Mouse (Mus musculus) mouse embryonic stem cell (cell line): ENCODE data around the gene Tcea3.

Experiments used
- in situ Hi-C, 2 experiments: fragments of 300-500 bp; cut with MboI; formaldehyde crosslinking; loops; 1 replicate in 1 of 2; 3 replicates in 1 of 2; pipeline ENCODE4 v1.14.3; 2019 to 2020; ENCODE audit warnings: low sequenced_read_pairs in 2 of 2, low pct_unique_long_range_greater_than_20kb in 1 of 2, mixed read lengths in 1 of 2; ENCODE audit not compliant: unreplicated experiment in 1 of 2

Tcea3 gene

DNA sequence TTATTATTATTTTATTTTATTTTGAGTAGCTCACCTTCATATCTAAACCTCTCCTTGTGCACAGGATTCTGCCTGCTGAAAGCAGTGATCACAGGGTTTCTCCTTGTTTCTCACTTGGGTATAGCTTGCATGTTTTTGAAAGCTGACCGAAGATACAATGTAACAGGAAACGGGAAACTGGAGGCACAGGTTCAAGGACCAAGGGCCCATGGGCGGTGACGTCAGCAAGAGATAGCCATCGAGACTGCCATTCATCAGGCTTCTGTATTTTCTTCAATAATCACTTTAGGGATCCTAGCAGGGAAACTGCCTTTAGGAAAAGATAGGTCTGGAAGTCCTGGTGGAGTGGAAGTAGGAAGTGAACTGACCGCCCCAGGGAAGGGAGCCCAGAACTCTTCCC lies 44.2 kb downstream of the Tcea3 start:
- in situ Hi-C loops = no loop called here

GRCm38 (mm10) chr4:136295941-136296340 lies 48.4 kb downstream of the Tcea3 start:
- in situ Hi-C loops = no loop called here

DNA sequence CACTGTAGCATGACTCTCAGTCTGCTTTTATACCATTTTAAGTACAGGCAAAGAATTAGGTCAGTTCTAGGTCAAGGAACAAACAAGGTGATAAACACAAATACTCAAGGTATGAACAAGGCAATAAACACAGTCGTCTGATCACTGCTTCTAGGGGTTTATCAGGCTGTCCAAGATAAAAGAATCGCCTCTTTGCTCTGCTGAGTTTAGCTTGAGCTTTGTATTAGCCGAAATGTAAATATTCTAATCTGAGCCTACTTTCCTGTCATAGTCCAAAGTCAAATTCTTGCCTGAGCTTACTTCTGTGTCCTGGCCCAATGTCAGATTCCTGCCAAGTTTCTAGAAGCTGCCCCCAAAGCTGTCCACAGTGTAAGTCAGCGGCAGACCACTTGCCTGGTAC lies 54.9 kb downstream of the Tcea3 start:
- in situ Hi-C loops = no loop called here

DNA sequence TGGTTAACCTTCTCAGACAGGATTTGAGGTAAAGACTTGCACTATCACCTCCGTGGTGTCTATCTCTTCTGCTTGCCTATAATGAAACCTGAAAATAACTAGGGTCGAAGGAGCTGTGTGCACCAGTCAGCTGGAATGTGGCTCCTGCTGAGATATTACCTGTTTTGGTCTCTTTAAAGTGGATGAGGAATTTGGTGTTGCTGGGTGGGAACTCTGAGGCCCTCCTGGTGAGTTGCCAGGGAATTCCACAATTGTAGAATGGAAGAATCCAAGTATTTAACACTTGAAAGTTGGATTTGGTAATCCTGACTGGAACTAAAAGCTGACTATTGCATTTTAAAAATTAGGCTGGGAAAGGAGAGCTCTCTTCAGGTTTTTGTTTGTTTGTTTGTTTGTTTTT lies 56.7 kb downstream of the Tcea3 start:
- in situ Hi-C loops = no loop called here

DNA sequence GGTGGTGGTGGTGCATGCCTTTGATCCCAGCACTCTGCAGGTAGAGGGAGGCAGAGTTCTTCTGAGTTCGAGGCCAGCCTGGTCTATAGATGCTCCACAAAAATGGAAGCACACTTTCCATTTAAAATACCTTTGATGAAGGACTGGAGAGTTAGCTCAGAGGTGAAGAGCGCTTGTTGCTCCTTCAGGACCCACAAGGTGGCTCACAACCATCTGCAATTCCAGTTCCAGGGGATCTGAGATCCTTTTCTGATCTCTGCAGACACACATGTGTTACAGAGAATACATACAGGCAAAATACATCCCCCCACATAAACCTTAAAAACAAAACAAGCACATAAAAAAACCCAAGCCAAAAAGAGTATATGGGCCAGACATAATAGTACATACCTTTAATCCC lies 60.8 kb downstream of the Tcea3 start:
- in situ Hi-C loops = no loop called here

DNA sequence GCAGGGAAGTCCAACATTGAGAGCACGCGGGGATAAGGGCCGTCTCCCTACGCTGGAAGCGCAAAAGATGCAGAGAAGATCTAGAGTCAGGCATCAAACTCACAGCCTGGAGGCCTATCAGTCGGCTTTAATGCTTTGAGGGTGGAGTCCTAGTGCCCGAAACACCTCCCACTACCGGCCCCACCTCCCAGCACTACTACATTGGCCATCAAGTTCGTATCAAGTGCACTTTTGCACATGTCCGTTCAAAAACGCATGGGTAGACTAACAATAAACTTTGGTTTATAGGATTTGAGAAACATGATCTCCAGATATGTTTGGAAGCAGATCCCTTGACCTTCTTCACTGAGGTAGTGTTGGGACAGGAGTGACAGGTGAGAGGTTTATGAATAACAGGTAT lies 62.3 kb downstream of the Tcea3 start:
- in situ Hi-C loops = no loop called here

DNA sequence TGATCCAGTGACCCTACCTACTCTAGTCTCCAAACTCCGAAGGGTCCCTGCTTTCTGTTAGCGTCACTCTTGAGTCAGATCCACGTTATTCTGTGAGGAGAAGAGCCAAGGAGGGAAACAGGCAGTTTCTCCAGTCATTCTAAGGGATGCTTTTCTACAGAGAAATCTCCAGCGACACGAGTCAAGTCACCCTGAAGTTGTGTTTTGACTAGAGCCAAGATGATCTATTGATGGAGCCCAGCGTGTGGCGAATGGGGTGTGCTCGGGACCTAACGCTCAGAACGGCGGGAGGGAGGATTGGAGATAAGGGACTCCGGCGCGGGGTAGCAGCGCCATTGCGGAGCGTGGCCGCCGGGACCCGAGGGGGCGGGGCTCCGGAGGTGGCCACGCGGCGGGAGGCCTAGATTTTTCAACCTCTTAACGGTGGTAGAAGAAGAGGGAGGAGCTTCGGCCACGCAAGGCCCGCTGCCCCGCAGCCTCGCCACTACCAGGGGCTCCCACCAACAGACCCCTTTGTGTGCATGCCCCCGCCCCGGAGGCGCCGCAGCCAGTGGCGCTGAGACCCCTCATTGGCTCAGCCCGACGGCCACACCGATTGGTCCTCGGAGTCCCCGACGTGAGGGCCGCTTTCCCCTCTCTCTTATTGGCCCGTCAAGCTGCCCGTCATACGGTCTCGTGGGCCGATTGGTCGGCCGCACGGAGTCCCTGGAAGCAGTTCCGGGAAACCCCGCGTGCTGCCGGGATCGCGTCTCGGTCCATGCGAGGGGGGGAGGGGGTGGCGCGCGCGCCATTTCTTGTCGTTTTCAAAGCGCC lies 62.9 kb downstream of the Tcea3 start, which contains the start of gene Hnrnpr:
TSS of gene Hnrnpr (plus strand) at position 714 of the 813 bp plus-strand sequence.
- in situ Hi-C loops = no loop called here

GRCm38 (mm10) chr4:136311042-136311999 lies 63.8 kb downstream of the Tcea3 start:
- in situ Hi-C loops = no loop called here

GRCm38 (mm10) chr4:136312616-136313015 lies 65.1 kb downstream of the Tcea3 start:
- in situ Hi-C loops = no loop called here

- in situ Hi-C loops = no loop called here
Observed at GRCm38 (mm10) chr4:136317667-136318066, 70.1 kb downstream of the Tcea3 start.

DNA sequence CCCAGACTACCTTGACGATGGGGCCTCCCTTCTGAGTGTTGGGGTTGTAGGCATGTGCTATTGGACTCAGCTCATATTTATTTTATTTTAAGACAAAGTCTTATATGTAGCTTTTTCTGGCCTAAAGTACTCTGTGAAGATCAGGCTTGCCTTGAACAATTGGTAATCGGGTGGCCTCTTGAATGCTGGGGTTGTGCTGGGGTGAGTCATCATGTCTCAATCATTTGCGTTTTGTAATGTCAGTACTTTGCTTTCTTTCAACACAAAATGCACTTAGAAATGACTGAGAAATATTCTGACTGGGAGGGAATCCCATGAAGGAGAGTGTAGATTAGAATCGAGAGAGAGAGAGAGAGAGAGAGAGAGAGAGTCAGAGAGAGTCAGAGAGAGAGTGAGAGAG lies 72.5 kb downstream of the Tcea3 start:
- in situ Hi-C loops = no loop called here

- in situ Hi-C loops = no loop called here
Observed at GRCm38 (mm10) chr4:136324226-136324625, 76.7 kb downstream of the Tcea3 start.
